Mouse (Mus musculus): ENCODE measurements around the gene Olfr455. TPM values are rescaled to one million over a fixed set of nuclear protein-coding genes. Genes with fewer than 3 reads are reported as not detected.

Gene Olfr455
- total RNA-seq (2014; rRNA removed) (not detected in 2 replicates), polyA plus RNA-seq (2015; fragmentation: Nextera tagmentation; extraction: Ambion mirVana) (not detected in 2 replicates)

DNA sequence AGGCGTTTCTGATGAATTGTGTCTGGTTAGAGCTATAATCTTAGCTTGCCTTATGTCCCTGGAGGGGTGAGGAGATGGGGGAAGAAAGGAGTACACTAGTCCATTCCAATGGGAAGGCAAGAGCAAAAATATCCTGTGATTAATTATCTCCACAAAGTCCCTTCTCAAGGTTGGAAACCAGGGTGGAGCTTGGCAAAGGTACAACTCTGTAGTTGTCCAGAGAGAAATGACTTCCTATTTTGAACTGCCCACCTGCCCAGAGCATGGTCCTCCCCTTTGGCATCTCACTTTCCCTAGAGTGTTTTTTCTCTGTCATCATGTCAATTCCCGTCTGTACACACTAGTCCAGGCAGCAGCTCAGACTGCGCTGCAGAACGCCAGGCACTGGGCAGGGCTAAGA is at the start of gene Olfr455:
Gene Olfr455, minus strand, starts transcription at position 127 of the 400 bp plus-strand sequence.
- Histone ChIP-seq H3K9me3 (ENCODE audit: low read length) (no peaks in the 10 kb centered on the region), H3K9ac (no peak within 1 kb of the TSS), H3K36me3 (ENCODE audit: insufficient read depth) (no peaks in the 10 kb centered on the region), H3K4me1 (ENCODE audit: insufficient read depth) (no peaks in the 10 kb centered on the region), H3K27ac (ENCODE audit: low read depth, low read length) (no peak within 1 kb of the TSS), H3K4me2 (ENCODE audit: low read depth) (no peak within 1 kb of the TSS), H3K27me3 (ENCODE audit: insufficient read depth, low read length) (no peaks in the 10 kb centered on the region), H3K4me3 (ENCODE audit: low read depth, low read length) (no peak within 1 kb of the TSS)
- no peak for TF ChIP-seq CTCF (IDR thresholded peaks at IDR 0.05; ENCODE audit: low read depth)
- DNase-seq (no peak), ATAC-seq (no peak)
- WGBS, result 90% methylated on average over 4 of the region's 4 CpGs

DNA sequence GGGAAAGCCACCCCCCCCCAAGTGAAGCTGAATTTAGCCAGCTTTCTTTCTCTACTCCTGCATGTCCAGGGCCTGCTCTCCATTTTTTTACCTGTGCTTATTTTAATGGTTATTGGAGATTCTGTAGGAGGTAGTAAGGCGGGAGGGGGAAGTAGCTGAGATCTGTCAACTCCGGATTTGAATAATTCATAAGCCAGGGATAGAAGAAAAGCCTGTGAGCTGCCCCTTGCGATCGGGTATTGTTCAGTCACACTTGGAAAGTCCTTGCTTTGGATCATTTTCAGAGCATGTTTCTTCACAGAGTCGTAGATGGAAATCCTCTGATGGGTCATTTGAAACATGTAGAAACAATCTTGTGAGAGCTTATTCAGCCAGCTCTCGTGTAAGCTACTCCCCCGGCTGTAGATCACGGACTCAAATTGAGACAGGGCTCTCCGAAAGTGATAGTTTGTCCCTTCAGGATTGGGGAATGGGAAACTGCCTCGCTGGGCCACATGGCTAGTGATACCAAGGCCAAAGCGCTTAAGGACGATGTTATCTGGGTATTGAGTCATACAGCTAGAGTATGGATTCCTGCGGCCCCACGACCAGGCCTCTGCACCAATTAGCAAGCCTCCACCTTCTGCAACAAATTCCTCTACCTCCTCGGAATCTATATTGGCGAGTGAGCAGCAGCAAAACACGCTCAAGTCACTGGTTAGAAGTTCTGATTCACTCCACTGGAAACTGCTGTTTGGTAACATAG is 45.9 kb upstream of the Olfr455 start:
- Histone ChIP-seq H3K9ac (no peak overlapping the region), H3K27ac (ENCODE audit: low read depth, low read length) (no peak overlapping the region), H3K4me1 (ENCODE audit: insufficient read depth) (no peaks in the 10 kb centered on the region), H3K9me3 (ENCODE audit: low read length) (no peaks in the 10 kb centered on the region), H3K36me3 (ENCODE audit: insufficient read depth) (no peaks in the 10 kb centered on the region), H3K4me3 (ENCODE audit: low read depth, low read length) (no peak overlapping the region), H3K27me3 (ENCODE audit: insufficient read depth, low read length) (no peaks in the 10 kb centered on the region), H3K4me2 (ENCODE audit: low read depth) (no peak overlapping the region)
- no peak for TF ChIP-seq CTCF (IDR thresholded peaks at IDR 0.05; ENCODE audit: low read depth)
- DNase-seq (no peak), ATAC-seq (no peak)
- 56% methylated on average over 17 of the region's 17 CpGs for whole genome bisulfite sequencing

DNA sequence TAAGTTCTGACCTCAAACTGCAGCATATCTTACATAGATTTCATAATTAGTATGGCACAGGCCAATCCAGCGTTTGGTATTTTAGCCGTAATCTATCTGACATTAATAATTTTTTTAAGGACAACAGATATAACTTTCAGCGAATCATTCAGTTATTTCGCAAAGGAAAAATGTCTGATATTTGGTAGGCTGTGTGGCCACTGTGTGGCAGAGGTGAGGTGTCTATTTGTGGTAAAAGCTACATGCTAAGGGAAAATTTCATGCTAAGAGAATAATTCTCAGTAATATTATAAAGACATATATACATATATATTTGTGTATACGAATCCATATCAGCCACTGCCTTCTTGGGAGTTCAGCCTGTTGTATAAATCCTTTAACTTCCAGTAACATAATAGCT is 39.2 kb upstream of the Olfr455 start:
- H3K36me3 ChIP-seq (ENCODE audit: insufficient read depth), result no peaks in the 10 kb centered on the region
- H3K4me1 ChIP-seq (ENCODE audit: insufficient read depth), result no peaks in the 10 kb centered on the region
- DNase-seq (no peak), ATAC-seq (no peak)
- H3K27me3 ChIP-seq (ENCODE audit: insufficient read depth, low read length), result no peaks in the 10 kb centered on the region
- no peak overlapping the region for H3K27ac ChIP-seq (ENCODE audit: low read depth, low read length)
- 0 out of 2 replicates have a peak, but pooled peaks have one; percentile 12 for TF ChIP-seq CTCF (IDR thresholded peaks at IDR 0.05; ENCODE audit: low read depth)
- no peak overlapping the region for H3K9ac ChIP-seq
- no peak overlapping the region for H3K4me3 ChIP-seq (ENCODE audit: low read depth, low read length)
- no peaks in the 10 kb centered on the region for H3K9me3 ChIP-seq (ENCODE audit: low read length)
- 83% methylated on average over 5 of the region's 5 CpGs for WGBS
- H3K4me2 ChIP-seq (ENCODE audit: low read depth), result no peak overlapping the region

DNA sequence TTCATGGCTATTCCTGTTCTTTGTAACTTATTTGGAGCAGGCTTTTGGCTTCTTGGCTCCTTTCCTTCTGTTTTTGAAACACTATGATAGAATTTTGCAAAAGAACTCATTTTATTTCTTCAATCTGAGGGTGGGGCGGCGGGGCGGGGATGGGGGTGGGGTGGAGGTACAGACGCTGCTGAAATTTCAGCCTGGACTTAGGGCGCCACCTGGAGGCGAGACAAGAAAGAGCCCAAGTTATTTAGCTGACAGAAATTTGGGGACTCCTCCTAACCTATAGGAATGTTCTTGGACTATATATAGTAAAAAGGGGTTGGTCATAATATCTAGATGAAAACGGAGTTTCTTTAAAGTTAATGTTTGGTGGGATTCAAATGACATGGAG is 36.1 kb upstream of the Olfr455 start:
- DNase-seq, result peak; percentile 64
- ATAC-seq, result peak; percentile 29; the same call in 1 of the 2 replicates
- TF ChIP-seq CTCF (IDR thresholded peaks at IDR 0.05; ENCODE audit: low read depth), result peak; percentile 59
- Histone ChIP-seq H3K27me3 (ENCODE audit: insufficient read depth, low read length) (no peaks in the 10 kb centered on the region), H3K4me2 (ENCODE audit: low read depth) (no peak overlapping the region), H3K4me1 (ENCODE audit: insufficient read depth) (no peaks in the 10 kb centered on the region), H3K4me3 (ENCODE audit: low read depth, low read length) (no peak overlapping the region), H3K9ac (no peak overlapping the region), H3K36me3 (ENCODE audit: insufficient read depth) (no peaks in the 10 kb centered on the region), H3K9me3 (ENCODE audit: low read length) (no peaks in the 10 kb centered on the region), H3K27ac (ENCODE audit: low read depth, low read length) (no peak overlapping the region)
- WGBS, result 2% methylated on average over 7 of the region's 7 CpGs

DNA sequence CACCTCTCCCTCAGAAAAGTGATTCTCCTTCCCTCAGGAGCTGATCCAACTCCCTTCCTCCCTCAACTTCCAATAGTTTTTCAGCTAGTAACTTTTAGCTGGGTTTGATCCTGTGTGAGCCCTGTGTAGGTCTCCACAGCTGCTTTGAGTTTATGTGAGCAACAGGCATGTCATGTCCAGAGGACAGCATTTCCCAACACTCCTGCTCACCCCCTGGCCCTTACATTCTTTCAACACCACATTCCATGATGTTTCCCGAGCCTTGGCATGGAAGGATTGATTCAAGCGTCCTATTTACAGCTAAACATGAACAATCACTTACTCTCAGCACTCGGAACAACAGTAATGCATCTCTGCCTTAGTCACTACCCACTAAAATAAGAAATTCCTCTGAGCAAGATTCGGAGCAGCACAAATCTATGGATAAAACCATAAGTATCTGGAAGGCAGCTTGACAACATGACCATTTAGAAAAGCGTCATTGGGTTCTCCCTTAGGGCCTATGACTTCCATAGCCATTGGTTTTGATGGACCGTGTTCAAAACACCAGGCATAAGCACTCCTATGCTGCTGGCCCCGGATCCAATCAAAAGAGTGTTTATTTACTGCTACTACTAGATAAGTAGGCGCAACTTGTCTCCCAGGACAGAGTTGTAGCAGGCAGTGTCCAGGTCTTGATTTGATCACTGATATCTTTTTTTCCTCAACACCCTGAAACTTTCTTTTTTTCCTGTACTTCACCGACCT is 35.5 kb upstream of the Olfr455 start:
- Histone ChIP-seq H3K4me2 (ENCODE audit: low read depth) (no peak overlapping the region), H3K4me1 (ENCODE audit: insufficient read depth) (no peaks in the 10 kb centered on the region), H3K36me3 (ENCODE audit: insufficient read depth) (no peaks in the 10 kb centered on the region), H3K9ac (no peak overlapping the region), H3K27ac (ENCODE audit: low read depth, low read length) (no peak overlapping the region), H3K9me3 (ENCODE audit: low read length) (no peaks in the 10 kb centered on the region), H3K4me3 (ENCODE audit: low read depth, low read length) (no peak overlapping the region), H3K27me3 (ENCODE audit: insufficient read depth, low read length) (no peaks in the 10 kb centered on the region)
- ATAC-seq (no peak), DNase-seq (no peak)
- WGBS, result 68% methylated on average over 9 of the region's 9 CpGs
- TF ChIP-seq CTCF (IDR thresholded peaks at IDR 0.05; ENCODE audit: low read depth), result no peak

DNA sequence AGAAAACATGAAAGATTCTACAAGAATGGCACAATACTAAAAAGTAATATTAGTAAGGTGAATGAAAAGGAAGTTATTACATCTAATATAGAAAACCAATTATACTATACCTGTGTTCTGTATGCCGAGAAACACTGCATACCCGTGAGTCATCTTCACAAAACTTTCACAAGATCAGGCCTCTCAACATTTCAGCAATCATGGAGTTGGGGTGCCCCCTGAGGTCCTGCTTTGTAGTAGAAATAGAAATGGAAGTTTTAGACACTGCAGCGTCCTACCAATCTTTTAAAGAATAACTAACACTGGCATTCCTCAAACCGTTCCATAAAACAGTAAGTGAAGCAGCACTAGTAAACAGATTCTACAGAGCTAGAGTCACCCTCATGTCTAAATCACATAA is 31.3 kb upstream of the Olfr455 start:
- no peak overlapping the region for H3K4me2 ChIP-seq (ENCODE audit: low read depth)
- H3K4me3 ChIP-seq (ENCODE audit: low read depth, low read length), result no peak overlapping the region
- no peak for ATAC-seq
- no peak overlapping the region for H3K27ac ChIP-seq (ENCODE audit: low read depth, low read length)
- no peaks in the 10 kb centered on the region for H3K4me1 ChIP-seq (ENCODE audit: insufficient read depth)
- H3K36me3 ChIP-seq (ENCODE audit: insufficient read depth), result no peaks in the 10 kb centered on the region
- DNase-seq, result no peak
- 86% methylated on average over 4 of the region's 4 CpGs for WGBS
- TF ChIP-seq CTCF (IDR thresholded peaks at IDR 0.05; ENCODE audit: low read depth), result no peak
- H3K9me3 ChIP-seq (ENCODE audit: low read length), result no peaks in the 10 kb centered on the region
- H3K27me3 ChIP-seq (ENCODE audit: insufficient read depth, low read length), result no peaks in the 10 kb centered on the region
- no peak overlapping the region for H3K9ac ChIP-seq

DNA sequence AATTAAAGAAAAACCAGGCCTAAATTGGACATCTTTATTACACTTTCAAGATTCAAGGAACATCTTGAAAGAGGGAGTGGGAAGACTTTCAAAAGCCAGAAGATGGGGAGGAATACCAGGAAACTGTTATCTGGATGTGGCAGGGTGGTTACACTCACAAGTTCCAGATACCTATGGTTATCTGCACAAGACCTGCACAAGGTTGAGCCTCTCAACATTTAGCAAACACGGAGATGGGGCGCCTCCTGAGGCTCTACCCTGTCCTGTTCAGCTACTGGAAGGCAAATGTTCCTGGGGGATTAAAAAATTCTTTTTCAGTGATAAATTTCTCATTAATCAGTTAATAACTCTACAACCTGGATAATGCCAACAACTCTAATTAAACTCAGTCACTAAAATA is 30.0 kb upstream of the Olfr455 start:
- Histone ChIP-seq H3K4me1 (ENCODE audit: insufficient read depth) (no peaks in the 10 kb centered on the region), H3K36me3 (ENCODE audit: insufficient read depth) (no peaks in the 10 kb centered on the region), H3K4me3 (ENCODE audit: low read depth, low read length) (no peak overlapping the region), H3K27me3 (ENCODE audit: insufficient read depth, low read length) (no peaks in the 10 kb centered on the region), H3K27ac (ENCODE audit: low read depth, low read length) (no peak overlapping the region), H3K9ac (no peak overlapping the region), H3K4me2 (ENCODE audit: low read depth) (no peak overlapping the region), H3K9me3 (ENCODE audit: low read length) (no peaks in the 10 kb centered on the region)
- TF ChIP-seq CTCF (IDR thresholded peaks at IDR 0.05; ENCODE audit: low read depth), result no peak
- ATAC-seq, result no peak
- no peak for DNase-seq
- WGBS, result 98% methylated on average over 2 of the region's 2 CpGs
